Mouse (Mus musculus) c-Kit-positive CD71-positive TER-119-positive erythroid progenitor cells, embryonic 14.5 days (primary cell): Measurements from ENCODE around the gene Nfix.

Experiments used
- DNase-seq: peaks from one replicate; pipeline ENCODE4 v3.0.0-alpha.2; 2013; ENCODE audit warnings: low spot score

Nfix gene

DNA sequence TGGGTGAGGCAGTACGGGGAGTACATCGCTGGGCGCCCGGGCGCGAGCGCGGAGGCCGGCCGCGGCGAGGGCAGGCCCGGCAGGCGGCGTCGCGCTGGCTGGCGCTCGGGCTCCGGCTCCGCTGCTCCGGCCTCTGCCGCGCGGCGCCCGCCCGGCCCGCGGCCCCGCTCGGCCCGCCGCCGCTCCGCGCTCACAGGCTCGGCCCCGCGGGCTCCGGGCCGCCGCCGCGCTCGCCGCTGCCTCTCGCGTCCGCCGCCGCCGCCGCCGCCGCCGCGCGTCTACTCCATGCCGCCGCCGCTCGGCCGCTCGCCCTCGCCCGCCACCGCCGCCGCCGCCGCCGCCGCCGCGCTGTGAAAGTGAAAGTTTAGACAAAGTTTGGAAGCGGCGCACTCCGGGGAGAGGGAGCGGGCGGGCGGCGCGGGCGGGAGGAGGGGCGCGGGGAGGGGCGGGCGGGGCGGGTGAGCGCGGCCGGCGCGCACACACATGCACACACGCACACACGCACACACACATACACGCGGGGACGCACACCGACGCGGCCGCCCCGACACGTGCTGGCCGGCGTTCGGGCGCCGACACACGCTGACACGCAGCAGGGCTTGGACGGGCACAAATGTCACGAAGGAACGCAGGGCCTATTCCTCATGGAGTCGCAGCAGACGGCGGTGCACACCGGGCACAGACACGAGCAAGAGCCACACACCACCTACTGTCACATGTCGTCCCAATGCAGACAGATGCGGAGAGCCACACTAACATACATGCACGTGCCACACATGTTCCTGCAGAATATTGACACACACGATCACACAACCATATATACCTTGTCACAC, at the start of gene Nfix:
TSS of gene Nfix (minus strand) at position 346 of the 833 bp plus-strand sequence.
- DNase-seq, result no peak

DNA sequence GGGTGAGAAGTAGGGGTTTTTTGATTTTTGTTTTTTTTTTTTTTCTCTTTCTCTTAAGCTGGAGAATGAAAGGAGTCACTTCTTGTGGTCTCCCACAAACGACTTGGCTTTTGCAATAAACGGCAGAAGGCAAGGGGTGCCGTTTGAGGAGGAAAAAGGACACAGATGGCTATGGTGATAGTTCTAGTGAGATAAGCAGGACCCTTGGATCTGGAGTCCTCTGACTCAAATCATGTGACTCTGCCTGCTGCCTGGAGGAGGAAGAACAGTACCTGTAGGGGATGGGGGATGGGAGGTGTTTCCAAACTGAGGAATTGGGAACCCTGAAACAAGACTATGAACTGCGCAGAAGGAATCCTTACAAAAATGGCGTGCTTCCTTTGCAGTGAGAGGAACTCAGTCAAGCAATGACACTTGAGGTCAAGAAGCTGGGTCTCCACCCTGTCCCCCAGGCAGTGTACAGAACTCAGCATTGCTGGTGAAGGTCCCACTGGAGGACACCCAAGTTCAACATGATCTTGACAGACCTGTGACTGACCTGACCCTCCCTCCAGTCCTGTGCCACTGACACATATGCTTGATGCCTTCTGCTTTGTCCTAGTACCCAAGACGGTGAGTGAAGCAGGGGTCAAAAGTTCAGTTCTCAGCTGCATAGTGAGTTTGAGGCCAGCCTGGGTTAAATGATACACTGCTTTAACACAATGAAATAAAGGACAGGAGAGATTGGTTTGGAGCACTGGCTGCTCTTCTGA, 47.7 kb upstream of the Nfix start:
- DNase-seq, result no peak

GRCm38 (mm10) chr8:84846722-84847572, 46.8 kb upstream of the Nfix start, which contains the start of gene Calr:
Gene Calr (minus strand): TSS chr8:84846934.
- peak; percentile 100 for DNase-seq

DNA sequence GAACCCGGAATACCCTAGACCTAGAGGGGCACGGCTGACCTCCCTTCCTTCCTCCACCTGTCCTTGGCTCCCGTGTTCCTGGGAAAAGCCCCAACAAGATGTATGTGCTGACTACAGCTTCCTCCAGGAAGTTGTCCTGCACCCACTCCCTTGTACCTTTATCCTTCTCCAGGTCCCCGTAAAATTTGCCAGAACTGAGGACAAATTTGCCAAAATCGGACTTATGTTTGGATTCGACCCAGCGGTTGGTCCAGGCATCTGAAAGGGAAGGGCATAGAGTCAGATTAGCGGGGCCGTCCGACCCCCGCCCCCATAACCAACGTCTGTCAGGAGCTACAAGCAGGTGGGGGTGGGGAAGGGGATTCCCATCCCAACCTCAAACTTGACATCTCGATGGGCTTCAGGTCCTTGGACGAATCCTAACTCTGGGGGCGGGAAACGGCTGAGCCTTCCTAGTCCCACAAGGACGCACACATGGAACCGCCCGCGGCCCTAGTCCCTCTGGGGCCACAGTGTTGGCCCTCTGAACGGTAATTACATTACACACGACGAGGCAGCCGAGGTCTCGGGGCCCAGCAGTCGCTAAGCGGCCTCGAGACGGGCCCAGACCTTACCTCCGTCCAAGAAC, 46.1 kb upstream of the Nfix start:
- no peak for DNase-seq

DNA sequence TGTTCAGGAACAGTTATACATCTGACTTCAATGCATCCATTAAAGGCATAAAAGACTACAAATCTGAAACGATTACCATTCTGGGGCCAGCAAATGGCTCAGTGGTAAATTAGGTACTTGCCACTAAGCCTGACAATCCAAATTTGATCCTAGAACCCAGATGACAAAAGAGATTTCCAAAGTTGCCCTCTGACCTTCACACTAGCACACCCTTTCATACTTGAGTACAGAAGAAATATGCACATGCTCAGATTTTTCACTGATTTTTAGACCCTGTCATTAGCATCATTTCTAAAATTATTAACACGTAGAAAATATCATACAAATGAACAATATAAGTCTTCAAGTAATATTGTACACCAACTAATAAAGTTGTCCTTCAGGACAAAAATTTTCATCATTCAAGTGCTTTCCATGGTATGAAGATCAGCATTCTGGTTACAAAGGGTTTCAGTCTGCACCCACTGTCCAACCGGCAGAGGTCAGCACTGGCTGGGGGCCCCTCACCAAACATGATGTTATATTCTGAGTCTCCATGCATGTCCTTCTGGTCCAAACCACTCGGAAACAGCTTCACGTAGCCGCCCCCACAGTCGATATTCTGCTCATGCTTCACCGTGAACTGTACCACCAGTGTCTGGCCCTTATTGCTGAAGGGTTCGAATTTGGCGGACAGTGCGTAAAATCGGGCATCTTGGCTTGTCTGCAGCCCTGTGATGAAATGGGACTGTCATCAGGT, 45.4 kb upstream of the Nfix start:
- DNase-seq, result no peak

DNA sequence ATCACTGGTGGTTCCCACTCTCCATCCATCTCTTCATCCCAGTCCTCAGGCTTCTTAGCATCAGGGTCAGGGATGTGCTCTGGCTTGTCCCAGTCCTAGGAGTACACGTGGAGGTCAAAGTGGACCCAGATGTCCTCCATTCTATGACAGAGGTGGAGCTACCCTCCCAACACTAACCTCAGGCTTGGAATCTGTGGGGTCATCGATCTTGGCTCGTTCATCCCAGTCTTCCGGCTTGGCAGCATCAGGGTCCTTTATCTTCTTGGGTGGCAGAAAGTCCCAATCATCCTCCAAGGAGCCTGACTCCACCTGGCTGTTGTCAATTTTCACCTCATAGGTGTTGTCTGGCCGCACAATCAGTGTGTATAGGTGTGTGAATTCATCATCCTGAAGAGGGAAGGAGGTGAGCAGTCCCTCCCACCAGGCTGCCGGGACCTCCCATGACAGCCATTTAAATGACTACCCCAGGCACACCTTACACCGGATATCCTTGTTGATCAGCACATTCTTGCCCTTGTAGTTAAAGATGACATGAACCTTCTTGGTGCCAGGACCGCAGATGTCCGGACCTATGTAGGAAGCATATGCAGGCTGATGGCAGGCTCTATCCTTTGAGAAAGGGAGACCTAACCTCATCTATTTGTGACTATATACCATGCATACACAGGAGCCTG, 44.4 kb upstream of the Nfix start:
- DNase-seq, result no peak

- no peak for DNase-seq
These were observed 41.4 kb upstream of the Nfix start for GRCm38 (mm10) chr8:84841514-84841913.

DNA sequence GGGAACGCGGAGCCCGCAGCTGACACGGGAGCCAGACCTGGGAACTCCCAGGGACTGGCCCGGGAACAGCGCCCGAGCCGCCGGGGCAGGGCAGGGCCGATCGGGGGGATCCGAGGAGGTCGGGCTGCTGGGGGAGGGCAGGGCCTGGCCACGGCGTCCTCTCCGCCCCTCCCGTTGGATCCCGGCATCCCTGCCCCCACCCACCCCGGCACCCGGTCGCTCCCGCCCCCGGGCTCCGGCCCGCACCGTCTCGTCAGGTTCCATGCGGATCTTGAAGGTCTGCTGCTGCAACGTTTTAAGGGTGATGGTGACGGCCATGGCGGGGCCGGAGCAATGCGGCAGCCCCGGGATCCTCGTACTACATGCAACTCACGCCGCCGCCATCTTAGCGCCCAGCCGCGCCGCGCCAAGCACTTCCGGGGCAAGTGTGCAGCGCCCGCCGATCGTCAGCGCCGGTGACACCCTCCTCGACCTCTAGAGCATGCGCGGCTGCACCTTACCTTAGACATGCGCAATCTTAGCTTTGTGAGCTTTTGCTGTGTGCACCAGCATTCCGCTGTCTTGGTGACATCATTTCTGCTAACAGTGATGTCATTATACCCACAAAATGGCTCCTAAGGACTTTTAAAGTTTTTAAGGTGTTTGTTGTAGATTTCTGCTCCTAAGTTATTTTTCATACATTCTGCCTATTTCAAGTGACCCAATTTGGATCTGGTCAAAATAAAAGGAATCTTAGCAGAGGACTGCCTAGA, 40.3 kb upstream of the Nfix start, which contains the start of gene Rad23a:
TSS of gene Rad23a (minus strand) at position 418 of the 752 bp plus-strand sequence.
- DNase-seq, result peak; percentile 94

DNA sequence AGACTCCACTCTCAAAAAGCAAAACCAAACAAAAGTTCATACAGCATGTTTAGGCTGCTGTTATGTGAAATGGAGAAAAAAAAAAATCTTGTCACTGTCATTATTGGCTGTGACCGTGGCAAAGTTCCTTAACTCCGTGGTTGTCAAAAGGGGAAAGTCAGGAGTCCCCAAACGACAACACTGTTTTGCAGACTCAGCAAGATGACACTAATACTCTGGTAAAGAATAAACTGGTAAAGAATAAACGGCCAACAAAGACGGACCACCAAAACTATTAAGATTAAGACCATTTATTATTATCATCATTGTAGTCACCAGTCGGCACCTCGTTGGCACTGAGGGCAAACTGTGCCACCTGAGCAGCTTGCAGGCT, 39.7 kb upstream of the Nfix start:
- DNase-seq, result no peak

GRCm38 (mm10) chr8:84839411-84839810, 39.3 kb upstream of the Nfix start:
- no peak for DNase-seq

DNA sequence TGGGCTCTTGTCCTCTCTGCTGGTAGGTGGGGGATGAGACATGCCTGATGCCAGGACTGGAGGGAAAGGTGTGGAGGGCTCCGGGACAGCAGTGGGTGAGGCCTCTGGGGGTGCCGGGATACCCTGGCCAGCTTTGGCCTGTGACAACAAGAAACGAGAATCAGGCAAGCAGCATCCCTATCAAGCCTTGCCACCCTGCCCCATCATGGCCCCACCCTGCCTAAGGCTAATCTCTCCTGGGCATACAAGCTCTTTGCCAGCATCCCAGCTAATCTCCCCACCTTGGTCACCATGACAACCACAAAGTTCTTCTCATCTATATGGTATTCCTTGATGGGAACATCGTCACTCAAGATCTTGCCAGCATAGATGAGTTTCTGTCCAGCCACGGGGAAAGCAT, 38.4 kb upstream of the Nfix start:
- DNase-seq, result peak; percentile 92

DNA sequence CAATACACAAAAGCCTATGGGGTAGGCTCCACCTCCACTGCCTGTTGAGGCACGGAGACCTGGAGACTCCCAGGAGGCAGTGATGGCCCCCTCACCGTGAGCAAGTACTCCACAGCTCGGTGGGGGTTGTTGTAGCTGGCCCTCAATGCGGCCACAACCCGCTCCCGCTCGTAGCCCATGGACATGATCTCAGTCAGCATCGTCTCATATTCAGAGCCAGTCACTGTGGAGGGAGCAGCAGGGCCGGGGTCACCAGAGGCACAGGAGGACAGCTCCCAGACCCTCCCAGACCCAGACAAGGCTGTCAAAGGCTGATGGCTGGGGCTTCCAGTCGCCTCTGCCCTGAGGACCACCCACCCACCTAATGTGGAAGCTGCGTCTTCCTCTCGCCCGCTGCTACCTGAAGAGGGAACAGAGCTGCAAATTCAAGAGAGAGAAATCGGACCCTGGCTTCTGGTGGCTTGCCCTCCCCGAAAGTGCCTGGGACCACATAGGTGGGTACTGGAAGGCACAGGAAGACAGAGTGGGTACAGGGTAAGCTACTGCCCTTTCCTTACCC, 37.8 kb upstream of the Nfix start:
- DNase-seq, result no peak

GRCm38 (mm10) chr8:84837149-84837911, 37.2 kb upstream of the Nfix start:
- DNase-seq, result no peak

GRCm38 (mm10) chr8:84834866-84835855, 35.0 kb upstream of the Nfix start:
- no peak for DNase-seq

- DNase-seq, result no peak
These were observed 34.1 kb upstream of the Nfix start for GRCm38 (mm10) chr8:84834002-84834865.
